Comparison of ENCODE assay signal across 13 mouse cellular contexts in genomic region chr5:22851572-22851971, GRCm38 (mm10).
A peak's percentile ranks its signal among the peaks of the same experiment; 100 is the strongest.
DNase-seq lines count a peak whose midpoint lies in the region; ATAC-seq and TF ChIP-seq lines count a peak whose summit lies in the region.
"Had no signal": no experiment of that assay in that cellular context is flagged by ENCODE, and none has a peak within 500 bp of the region (broad histone marks: within the 10 kb centered on the region; RNA-seq: fewer than 3 reads in every experiment).

No protein-coding gene starts in this region.

- 50% methylated on average over 14 of the region's 14 CpGs for WGBS in heart, embryonic 14.5 days
- WGBS in lung, postnatal 0 days: 41% methylated on average over 14 of the region's 14 CpGs
- 57% methylated on average over 14 of the region's 14 CpGs for WGBS in forebrain, embryonic 14.5 days
- 47% methylated on average over 14 of the region's 14 CpGs for WGBS in intestine, embryonic 16.5 days

- H3K4me2 ChIP-seq in heart, embryonic 14.5 days (ENCODE audit: low read length): 0 out of 2 replicates have a peak overlapping the region, but pooled peaks have one; percentile 16
- H3K4me2 ChIP-seq in lung, postnatal 0 days (replicated peaks; ENCODE audit: low read depth, low read length): no peak overlapping the region
- no peak overlapping the region for H3K4me2 ChIP-seq in forebrain, embryonic 14.5 days (ENCODE audit: low read length)
- H3K4me2 ChIP-seq in intestine, embryonic 16.5 days (ENCODE audit: low read depth, low read length): no peak overlapping the region

- peak; percentile 51 for DNase-seq in ES-CJ7 (ENCODE audit: low read depth, low spot score)
- DNase-seq in ZHBTc4 (ENCODE audit: low read depth, low spot score): peak; percentile 70
- DNase-seq in lung, postnatal 0 days (ENCODE audit: low spot score): peak; percentile 60
- no peak for DNase-seq in forebrain, embryonic 14.5 days (ENCODE audit: low spot score)
- no peak for DNase-seq in cerebellum, adult 8-10 months
- DNase-seq: cerebellum, postnatal 36 days; gastrocnemius, postnatal 14 days; layer of hippocampus, adult 9-11 months; left cerebral cortex, postnatal 4 days; retina, postnatal 1 day had no signal

- TF ChIP-seq CTCF in lung, postnatal 0 days (IDR thresholded peaks at IDR 0.05): no peak

- no peaks in the 10 kb centered on the region for H3K36me3 ChIP-seq in heart, embryonic 14.5 days (ENCODE audit: control insufficient read depth, insufficient read depth, low read length)
- no peaks in the 10 kb centered on the region for H3K36me3 ChIP-seq in lung, postnatal 0 days (ENCODE audit: insufficient read depth, low read length)
- H3K36me3 ChIP-seq in forebrain, embryonic 14.5 days (ENCODE audit: control insufficient read depth, insufficient read depth, low read length): no peaks in the 10 kb centered on the region
- no peaks in the 10 kb centered on the region for H3K36me3 ChIP-seq in intestine, embryonic 16.5 days (ENCODE audit: control insufficient read depth, insufficient read depth, low read length)
- H3K36me3 ChIP-seq: G1E had no signal

- no peak for TF ChIP-seq EP300 in lung, postnatal 0 days (IDR thresholded peaks at IDR 0.05)

- H3K27me3 ChIP-seq in heart, embryonic 14.5 days (ENCODE audit: control insufficient read depth, insufficient read depth, low read length): no peaks in the 10 kb centered on the region
- H3K27me3 ChIP-seq in lung, postnatal 0 days (replicated peaks; ENCODE audit: insufficient read depth, low read length): no peaks in the 10 kb centered on the region
- no peaks in the 10 kb centered on the region for H3K27me3 ChIP-seq in forebrain, embryonic 14.5 days (replicated peaks; ENCODE audit: control insufficient read depth, insufficient read depth, low read length)
- H3K27me3 ChIP-seq in intestine, embryonic 16.5 days (replicated peaks; ENCODE audit: control insufficient read depth, insufficient read depth, low read length): no peaks in the 10 kb centered on the region

- H3K4me3 ChIP-seq in heart, embryonic 14.5 days (ENCODE audit: control insufficient read depth in 1 of 2, insufficient read depth in 1 of 2, low read depth in 1 of 2, low read length in 2 of 2): no peak overlapping the region
- H3K4me3 ChIP-seq in lung, postnatal 0 days (ENCODE audit: low read depth, low read length): no peak overlapping the region
- H3K4me3 ChIP-seq in forebrain, embryonic 14.5 days (ENCODE audit: low read depth, low read length): no peak overlapping the region
- no peak overlapping the region for H3K4me3 ChIP-seq in intestine, embryonic 16.5 days (ENCODE audit: low read length)

- no peaks in the 10 kb centered on the region for H3K9me3 ChIP-seq in heart, embryonic 14.5 days (ENCODE audit: control insufficient read depth, low read length)
- no peaks in the 10 kb centered on the region for H3K9me3 ChIP-seq in lung, postnatal 0 days (ENCODE audit: low read length)
- no peaks in the 10 kb centered on the region for H3K9me3 ChIP-seq in forebrain, embryonic 14.5 days (replicated peaks; ENCODE audit: control insufficient read depth, low read length)
- H3K9me3 ChIP-seq in intestine, embryonic 16.5 days (ENCODE audit: control insufficient read depth, low read length): no peaks in the 10 kb centered on the region
- H3K9me3 ChIP-seq: G1E had no signal

- no peak overlapping the region for H3K9ac ChIP-seq in heart, embryonic 14.5 days (ENCODE audit: low read length)
- no peak overlapping the region for H3K9ac ChIP-seq in lung, postnatal 0 days (replicated peaks; ENCODE audit: low read depth)
- H3K9ac ChIP-seq in forebrain, embryonic 14.5 days (ENCODE audit: low read length): no peak overlapping the region
- H3K9ac ChIP-seq in intestine, embryonic 16.5 days (ENCODE audit: low read depth, low read length): no peak overlapping the region

- H3K27ac ChIP-seq in heart, embryonic 14.5 days (replicated peaks in 1 of 2; ENCODE audit: control insufficient read depth in 1 of 2, insufficient read depth in 1 of 2, low read depth in 2 of 2, low read length in 2 of 2): no peak overlapping the region
- H3K27ac ChIP-seq in lung, postnatal 0 days (ENCODE audit: low read length): no peak overlapping the region
- H3K27ac ChIP-seq in forebrain, embryonic 14.5 days (ENCODE audit: low read depth, low read length): no peak overlapping the region
- H3K27ac ChIP-seq in intestine, embryonic 16.5 days (ENCODE audit: low read length): no peak overlapping the region

- 0 out of 4 replicates have a peak, but pooled peaks cover 0 to 2% of the 10 kb centered on the region in 2 experiments for H3K4me1 ChIP-seq in heart, embryonic 14.5 days (ENCODE audit: control insufficient read depth in 2 of 2, insufficient read depth in 2 of 2, low read length in 2 of 2)
- H3K4me1 ChIP-seq in lung, postnatal 0 days (ENCODE audit: insufficient read depth, low read depth, low read length): no peaks in the 10 kb centered on the region
- H3K4me1 ChIP-seq in forebrain, embryonic 14.5 days (ENCODE audit: control insufficient read depth, insufficient read depth, low read length): no peaks in the 10 kb centered on the region
- no peaks in the 10 kb centered on the region for H3K4me1 ChIP-seq in intestine, embryonic 16.5 days (ENCODE audit: control insufficient read depth, insufficient read depth, low read length)

- ATAC-seq in heart, embryonic 14.5 days (ENCODE audit: insufficient number of reproducible peaks, insufficient read depth, low FRiP score, low read depth): no peak
- ATAC-seq in lung, postnatal 0 days: peak; percentile 55; the same call in 1 of the 2 replicates
- ATAC-seq in forebrain, embryonic 14.5 days: no peak
- no peak for ATAC-seq in intestine, embryonic 16.5 days

Comparison
In these comparisons a context has a peak if more than half of its experiments do, and no peak if none do; other contexts are left out.
1. DNase-seq: peak in ES-CJ7 (single experiment), ZHBTc4 (single experiment) and lung, postnatal 0 days (single experiment); none in forebrain, embryonic 14.5 days (single experiment) and cerebellum, adult 8-10 months (single experiment).